Mouse (Mus musculus) liver (tissue): Measurements from ENCODE around the gene Ttc33.
"Not testable (repeated sequence)": the region's sequence is repeated elsewhere in the genome, so short reads cannot be mapped to it uniquely, and the experiment has no call there.

Source experiments
- DNase-seq: peaks from one replicate; pipeline ENCODE4 v3.0.0-alpha.2; 2020; ENCODE audit warnings: mixed read lengths

The Ttc33 gene

GRCm38 (mm10) chr15:5186293-5186675 lies 959 bp downstream of the Ttc33 start:
- no peak for DNase-seq

DNA sequence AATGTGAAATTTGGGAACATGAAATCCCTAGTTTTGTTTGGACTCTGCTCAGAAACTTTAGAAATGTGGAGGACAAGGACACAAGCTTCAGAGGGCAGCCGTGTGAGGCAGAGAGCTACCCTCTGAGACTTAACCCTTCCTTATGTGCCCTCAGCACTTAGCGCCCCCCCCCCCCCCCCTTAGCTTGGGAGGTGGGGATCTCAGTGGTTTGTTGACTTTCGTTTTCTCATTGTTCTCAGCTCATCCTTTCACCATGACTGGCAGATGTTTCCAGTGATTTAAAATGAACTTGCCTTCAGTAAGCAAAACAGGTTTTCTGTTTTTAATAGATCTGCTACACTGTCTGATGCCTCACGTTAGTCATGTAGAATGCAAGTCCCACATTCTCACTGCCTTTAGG lies 1.8 kb downstream of the Ttc33 start:
- no peak for DNase-seq

GRCm38 (mm10) chr15:5188029-5188428 lies 2.7 kb downstream of the Ttc33 start:
- no peak for DNase-seq

- no peak for DNase-seq
These were observed 4.3 kb downstream of the Ttc33 start for GRCm38 (mm10) chr15:5189504-5190093.

GRCm38 (mm10) chr15:5193833-5194232 lies 8.5 kb downstream of the Ttc33 start:
- no peak for DNase-seq

DNA sequence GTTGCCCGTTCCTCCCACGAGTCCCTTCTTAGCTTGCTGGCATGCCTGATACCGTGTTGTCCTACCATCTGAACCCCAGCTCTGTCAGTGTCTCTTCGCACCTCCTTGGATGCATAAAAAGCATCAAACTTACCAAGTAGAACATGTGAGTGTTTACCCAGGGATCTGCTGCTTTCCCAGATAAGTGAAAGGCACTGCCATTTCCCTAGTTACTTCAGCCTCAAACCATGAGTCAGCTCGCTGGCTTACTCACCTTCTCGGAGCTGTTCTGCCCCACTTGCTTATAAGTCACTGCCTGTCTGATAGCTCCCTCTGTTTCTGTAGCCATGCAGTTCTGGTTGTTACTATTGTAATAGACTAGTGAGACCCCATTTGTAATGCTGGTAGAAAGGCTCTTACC lies 9.1 kb downstream of the Ttc33 start:
- no peak for DNase-seq

DNA sequence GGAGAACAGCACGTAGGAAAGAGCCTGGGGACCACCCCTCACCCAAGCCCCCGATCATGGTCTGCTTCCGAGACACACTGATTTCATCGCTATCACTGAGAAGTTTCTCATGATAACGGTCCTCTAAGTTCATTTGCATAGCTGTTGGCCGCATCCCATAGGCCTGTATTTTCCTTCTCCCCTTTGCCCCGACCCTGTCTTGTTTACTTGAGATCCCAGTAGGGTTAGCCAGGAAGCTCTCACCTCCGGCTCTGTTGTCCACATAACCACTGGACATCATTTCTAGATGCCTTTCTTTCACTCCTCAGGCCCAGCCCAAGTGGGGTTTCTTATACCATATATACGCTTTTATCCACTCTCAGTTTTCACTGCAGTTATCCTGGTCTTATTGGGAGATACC lies 9.6 kb downstream of the Ttc33 start:
- no peak for DNase-seq

DNA sequence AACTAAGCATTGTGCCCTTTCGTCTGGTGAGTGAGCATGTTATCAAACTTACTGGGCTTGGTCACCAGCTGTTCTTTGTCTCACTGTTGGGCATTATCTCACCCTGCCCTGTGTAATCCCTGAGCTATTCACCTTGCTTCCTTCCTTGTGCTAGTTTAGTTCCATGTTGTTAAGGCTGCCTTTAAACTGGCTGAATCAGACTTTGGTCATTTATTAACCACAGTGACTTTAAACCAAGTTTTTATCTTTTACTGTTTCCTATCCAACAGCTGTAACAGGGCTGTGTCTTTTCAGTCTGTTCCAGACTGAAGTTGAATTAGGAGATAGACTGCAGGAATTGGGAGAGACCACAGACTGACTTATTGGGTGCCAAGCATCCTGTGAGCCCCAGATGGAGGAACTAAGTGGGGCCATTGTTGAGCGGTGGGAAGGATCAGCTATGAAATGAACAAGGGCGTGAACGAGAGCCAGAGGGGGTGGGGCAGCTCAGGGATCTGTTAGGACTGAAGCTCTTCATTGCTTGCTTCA lies 10.7 kb downstream of the Ttc33 start:
- DNase-seq: peak; percentile 28

DNA sequence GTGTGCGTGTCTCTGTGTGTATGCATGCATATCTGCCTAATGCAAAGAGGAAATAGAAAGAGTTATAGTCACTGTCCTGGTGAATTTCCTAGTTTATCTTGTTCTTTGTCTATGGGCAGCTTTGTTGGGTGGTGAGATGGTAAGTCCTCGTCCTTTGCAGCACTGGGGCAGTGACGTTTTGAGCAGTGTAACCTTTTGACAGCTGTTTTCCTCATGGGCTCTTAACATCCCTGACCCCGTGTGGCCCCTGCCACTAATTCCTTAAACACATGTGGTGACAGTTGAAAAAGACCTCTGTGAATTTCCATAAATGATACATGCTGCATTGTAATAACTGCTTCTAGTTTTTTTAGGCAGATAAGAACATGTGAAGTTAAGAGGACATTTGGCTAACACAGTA lies 11.4 kb downstream of the Ttc33 start:
- no peak for DNase-seq

- no peak for DNase-seq
These were observed 19.9 kb downstream of the Ttc33 start for GRCm38 (mm10) chr15:5205222-5205621.

DNA sequence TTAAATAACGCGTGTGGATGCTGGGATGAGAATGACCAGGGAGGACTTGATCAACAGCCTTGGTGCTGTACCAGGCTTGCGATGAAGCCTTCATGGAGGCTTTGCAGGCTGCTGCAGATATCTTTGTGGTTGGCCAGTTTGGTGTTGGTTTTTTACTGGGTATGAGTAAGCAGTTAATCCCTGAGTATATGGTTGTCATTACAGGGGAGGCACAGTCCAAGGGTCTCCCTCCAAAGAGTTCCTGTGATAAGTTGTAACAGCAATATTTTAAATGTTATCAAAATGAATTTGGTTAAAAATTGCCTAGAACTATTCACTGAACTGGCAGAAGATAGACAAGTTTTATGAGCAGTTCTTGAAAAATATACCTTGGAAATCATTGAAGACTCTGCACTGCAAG lies 23.8 kb downstream of the Ttc33 start:
- no peak for DNase-seq

DNA sequence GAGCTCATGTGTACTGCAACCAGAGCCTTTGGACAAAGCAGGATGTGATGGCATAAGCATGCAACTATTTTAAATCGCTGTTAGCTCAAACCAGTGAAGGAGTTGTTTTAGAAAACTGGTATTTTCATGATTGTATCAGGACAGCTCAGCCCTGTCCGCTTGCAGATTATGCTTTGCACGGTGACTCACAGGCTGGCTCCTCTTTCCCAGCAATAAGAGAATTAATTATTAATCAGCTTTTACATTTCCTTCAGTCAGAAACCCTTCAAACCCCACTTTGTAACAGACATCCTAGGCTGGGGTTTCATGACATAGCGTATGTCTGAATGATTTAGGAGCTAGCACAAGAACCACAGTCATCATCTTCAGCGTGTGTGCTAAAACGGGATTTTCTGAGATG lies 35.2 kb downstream of the Ttc33 start:
- no peak for DNase-seq

DNA sequence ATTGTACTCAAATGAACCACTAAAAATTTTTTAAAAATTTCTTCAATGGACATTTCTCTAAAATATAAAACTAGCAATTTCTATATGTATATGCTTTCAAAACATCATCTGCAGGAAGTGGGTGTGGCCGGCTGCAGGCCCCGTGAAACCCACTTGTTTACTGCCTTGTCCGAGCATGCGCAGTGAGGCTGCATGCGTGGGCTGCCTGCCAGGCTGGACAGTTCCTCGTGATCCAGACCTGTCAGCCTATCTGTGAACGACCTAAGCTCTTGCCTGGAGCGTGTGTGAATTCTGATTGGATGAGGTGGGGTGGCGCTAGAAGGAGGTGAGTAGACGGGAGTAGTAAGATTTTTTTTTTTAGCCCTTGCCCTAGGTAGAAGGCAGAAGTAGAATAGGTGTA lies 45.4 kb downstream of the Ttc33 start:
- not testable (repeated sequence) for DNase-seq

GRCm38 (mm10) chr15:5234659-5235058 lies 49.3 kb downstream of the Ttc33 start:
- no peak for DNase-seq

GRCm38 (mm10) chr15:5235527-5235926 lies 50.2 kb downstream of the Ttc33 start:
- DNase-seq: peak; percentile 57

DNA sequence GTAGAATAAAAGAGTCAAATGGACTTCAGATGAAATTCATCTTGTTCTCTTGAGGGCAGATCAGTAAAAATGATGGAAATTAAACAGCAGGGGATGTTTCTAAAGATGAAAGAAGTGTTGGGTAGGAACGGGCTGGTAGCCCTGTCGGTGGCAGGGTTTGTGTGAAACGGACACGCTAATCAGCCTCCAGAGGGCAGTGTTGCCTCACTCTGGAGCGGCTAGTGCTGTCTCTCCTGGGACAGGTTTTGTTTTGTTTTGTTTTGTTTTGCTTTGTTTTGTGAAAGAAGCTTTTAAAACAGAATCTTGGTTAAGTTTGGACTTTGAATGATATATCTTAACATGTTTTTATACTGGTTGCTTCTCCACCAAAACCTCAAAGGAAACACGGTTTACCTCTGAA lies 51.2 kb downstream of the Ttc33 start:
- peak; percentile 85 for DNase-seq

- no peak for DNase-seq
These were observed 51.8 kb downstream of the Ttc33 start for GRCm38 (mm10) chr15:5237012-5237660.

GRCm38 (mm10) chr15:5238073-5238472 lies 52.7 kb downstream of the Ttc33 start:
- no peak for DNase-seq

DNA sequence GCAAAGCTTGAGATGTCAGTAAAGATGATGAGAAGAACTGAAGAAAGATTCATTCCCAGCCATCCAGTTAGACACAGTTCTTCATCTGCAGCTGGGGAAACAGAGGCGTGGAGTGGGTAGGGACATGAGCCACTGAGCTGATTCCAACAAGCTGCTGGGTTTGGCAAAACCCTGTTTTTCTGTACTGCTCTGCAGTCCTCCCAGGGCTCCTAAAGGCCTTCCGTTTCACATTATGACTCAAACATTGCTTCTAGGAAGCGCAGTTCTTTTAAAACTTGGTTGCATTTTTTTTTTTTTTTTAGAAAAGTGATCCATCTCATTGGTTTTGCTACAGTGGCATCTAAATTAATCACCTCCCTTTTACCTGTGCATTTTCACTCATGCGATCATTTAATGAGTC lies 53.2 kb downstream of the Ttc33 start:
- DNase-seq: no peak

DNA sequence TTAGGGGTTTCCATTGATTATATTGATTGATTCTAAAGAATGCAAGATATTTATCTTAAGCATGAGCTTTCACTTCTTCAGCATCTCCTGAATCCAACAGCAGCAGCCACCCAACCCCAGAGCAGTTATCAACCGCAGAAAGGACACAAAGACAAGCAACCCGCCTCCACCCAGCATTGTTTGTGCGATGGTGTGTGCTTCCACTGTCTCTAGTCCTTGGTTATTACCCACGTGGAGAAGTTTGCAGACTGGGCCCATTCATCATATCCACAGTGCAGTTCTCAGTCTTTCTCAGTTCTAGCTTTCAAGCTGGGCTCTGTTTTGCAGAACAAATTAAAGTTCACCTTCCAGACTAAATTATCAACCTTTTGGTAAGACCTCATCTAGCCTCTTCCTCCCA lies 54.0 kb downstream of the Ttc33 start:
- peak; percentile 31 for DNase-seq

DNA sequence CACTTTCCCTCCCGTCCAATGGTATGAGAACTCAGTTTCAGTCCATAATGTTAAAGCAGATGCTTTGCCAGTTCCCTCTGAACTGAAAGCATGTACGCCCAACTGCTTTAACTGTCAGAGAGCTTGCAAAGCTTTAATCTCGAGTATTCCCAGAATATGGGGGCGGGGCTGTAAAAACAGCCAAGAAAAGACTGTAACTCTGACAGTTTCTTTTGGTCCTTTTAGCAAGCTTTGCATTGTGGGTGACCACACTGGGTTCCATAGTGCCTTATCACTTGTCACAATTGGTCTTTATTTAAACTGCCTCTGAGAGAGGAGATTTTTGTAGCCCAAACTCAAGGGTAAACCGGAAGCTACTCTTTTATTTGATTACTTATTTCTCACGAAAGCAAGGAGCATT lies 54.6 kb downstream of the Ttc33 start:
- DNase-seq: peak; percentile 59

GRCm38 (mm10) chr15:5240360-5240759 lies 55.0 kb downstream of the Ttc33 start:
- no peak for DNase-seq

DNA sequence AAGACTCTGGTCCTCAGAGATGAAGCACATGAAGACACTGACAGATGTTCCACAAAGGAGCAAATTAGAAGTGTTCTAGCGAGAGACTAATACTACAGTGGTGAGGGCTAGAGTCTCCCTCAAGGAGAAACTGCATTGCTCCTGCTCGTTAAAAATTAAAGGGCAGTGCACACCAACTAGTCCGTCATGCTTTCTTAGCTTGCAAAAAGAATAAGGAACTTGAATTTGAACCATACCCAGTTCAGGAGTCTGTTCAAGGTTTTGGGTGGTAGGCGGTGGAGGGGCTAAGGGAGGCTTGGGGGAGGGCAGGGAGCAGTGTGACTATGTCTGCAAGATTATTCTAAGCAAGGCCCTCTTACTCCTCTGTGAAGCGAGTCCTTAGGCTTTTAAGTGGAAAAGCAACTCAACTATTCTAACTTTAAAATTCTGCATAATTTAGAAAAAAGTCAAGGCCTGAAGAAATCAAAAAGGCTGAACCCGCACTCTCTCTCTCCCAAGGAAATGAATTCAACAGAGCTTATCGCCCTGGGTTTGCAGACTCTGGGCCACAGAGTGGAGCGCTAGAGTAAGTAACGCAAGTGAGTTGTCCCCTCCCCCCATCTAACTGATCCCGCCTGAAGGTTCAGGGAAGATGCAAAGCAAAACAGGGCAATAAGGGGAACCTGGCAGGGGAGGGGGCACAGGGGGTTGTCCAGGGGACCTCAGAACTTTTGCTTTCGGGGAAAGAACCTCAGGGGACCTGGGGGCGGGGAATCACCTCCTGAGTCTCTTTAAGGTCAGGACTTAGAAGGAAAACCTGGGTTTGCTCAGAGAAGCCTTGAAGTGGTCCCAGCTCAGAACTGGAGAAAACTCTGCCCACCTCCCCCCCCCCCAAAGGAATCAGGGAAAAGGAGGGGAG lies 56.2 kb downstream of the Ttc33 start:
- peak; percentile 70 for DNase-seq
